Mouse (Mus musculus) intestine, postnatal 0 days (tissue): ENCODE measurements around the gene Hes2. TPM values are rescaled to one million over a fixed set of nuclear protein-coding genes. Genes with fewer than 3 reads are reported as not detected.

ENCODE experiments used
- ATAC-seq: fragments of 200-750 bp; cut with Nextera tagmentation; 2 replicates; pipeline ENCODE4 v1.8.0; 2017; ENCODE audit warnings: mild to moderate bottlenecking, moderate TSS enrichment, moderate library complexity
- H3K27ac ChIP-seq: fragments of 300-500 bp; sonication (generic); 2 replicates; pipeline ENCODE4 v1.5.1; 2014; ENCODE audit warnings: mild to moderate bottlenecking, low read depth, low read length, moderate library complexity
- H3K27me3 ChIP-seq: fragments of 300-500 bp; sonication (generic); replicated peaks from 2 replicates; pipeline ENCODE4 v1.6.1; 2014; ENCODE audit warnings: low read length, mixed read lengths; ENCODE audit not compliant: control insufficient read depth, insufficient read depth
- H3K36me3 ChIP-seq: fragments of 300-500 bp; sonication (generic); 2 replicates; pipeline ENCODE4 v1.6.1; 2014; ENCODE audit warnings: mild to moderate bottlenecking, moderate library complexity; ENCODE audit not compliant: control insufficient read depth, insufficient read depth
- H3K4me1 ChIP-seq: fragments of 300-500 bp; sonication (generic); replicated peaks from 2 replicates; pipeline ENCODE4 v1.6.1; 2014; ENCODE audit warnings: antibody characterized with exemption, low read length, mixed read lengths; ENCODE audit not compliant: control insufficient read depth, insufficient read depth
- H3K4me2 ChIP-seq: fragments of 300-500 bp; sonication (generic); replicated peaks from 2 replicates; pipeline ENCODE4 v1.6.1; 2014; ENCODE audit warnings: low read depth, mild to moderate bottlenecking, moderate library complexity
- H3K4me3 ChIP-seq: fragments of 300-500 bp; sonication (generic); 2 replicates; pipeline ENCODE4 v1.5.1; 2014; ENCODE audit warnings: low read depth, low read length
- H3K9ac ChIP-seq: fragments of 300-500 bp; sonication (generic); 2 replicates; pipeline ENCODE4 v1.6.1; 2014; ENCODE audit warnings: mild to moderate bottlenecking, low read depth, low read length
- H3K9me3 ChIP-seq: fragments of 300-500 bp; sonication (generic); 2 replicates; pipeline ENCODE4 v1.6.1; 2016; ENCODE audit warnings: mixed run types; ENCODE audit not compliant: control insufficient read depth
- CTCF ChIP-seq: sonication (generic); IDR thresholded peaks from 2 replicates; pipeline ENCODE4 v1.5.1; 2016; ENCODE audit warnings: low read depth, mild to moderate bottlenecking, control low read depth, antibody characterized with exemption, moderate library complexity
- WGBS: fragments of 180-500 bp; shearing (Covaris S2); extraction: QIAGEN DNeasy Blood & Tissue Kit; methylation state at CpG from one replicate; pipeline ENCODE4 v1.1.7; 2014; 5-methylcytosine and 5-hydroxymethylcytosine counted together
- polyA plus RNA-seq: library from polyadenylated mRNA; unstranded; fragments of >200 nt; fragmentation: Nextera tagmentation; extraction: Ambion mirVana; gene quantifications from 2 replicates; pipeline ENCODE4 v1.2.1, GENCODE M21; 2015

The Hes2 gene
- polyA plus RNA-seq, 1 experiment from 2014 or later, result 8.6 TPM

DNA sequence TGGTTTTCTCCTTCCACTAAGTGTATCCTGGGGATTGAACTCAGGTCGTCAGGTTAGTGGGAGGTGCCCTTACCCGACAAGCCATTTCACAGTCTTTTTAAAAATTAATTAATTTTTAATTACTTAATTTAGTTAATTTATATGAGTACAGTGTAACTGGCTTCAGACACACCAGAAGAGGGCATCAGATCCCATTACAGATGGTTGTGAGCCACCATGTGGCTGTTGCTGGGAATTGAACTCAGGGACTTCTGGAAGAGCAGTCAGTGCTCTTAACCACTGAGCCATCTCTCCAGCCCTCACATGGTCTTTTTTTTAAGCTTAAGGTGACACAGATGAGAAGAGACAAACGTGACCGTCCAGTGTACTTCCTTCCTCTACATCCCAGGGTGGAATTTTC lies 3.6 kb upstream of the Hes2 start:
- Histone ChIP-seq H3K27me3 (peaks cover 53% of the 10 kb centered on the region), H3K27ac (no peak overlapping the region), H3K36me3 (no peaks in the 10 kb centered on the region), H3K9ac (no peak overlapping the region), H3K4me2 (no peak overlapping the region), H3K4me1 (peaks cover 4% of the 10 kb centered on the region; the same call in 1 of the 2 replicates), H3K9me3 (no peaks in the 10 kb centered on the region), H3K4me3 (no peak overlapping the region)
- peak; percentile 19; the same call in 1 of the 2 replicates for TF ChIP-seq CTCF
- 64% methylated on average over 4 of the region's 4 CpGs for WGBS
- ATAC-seq, result no peak

DNA sequence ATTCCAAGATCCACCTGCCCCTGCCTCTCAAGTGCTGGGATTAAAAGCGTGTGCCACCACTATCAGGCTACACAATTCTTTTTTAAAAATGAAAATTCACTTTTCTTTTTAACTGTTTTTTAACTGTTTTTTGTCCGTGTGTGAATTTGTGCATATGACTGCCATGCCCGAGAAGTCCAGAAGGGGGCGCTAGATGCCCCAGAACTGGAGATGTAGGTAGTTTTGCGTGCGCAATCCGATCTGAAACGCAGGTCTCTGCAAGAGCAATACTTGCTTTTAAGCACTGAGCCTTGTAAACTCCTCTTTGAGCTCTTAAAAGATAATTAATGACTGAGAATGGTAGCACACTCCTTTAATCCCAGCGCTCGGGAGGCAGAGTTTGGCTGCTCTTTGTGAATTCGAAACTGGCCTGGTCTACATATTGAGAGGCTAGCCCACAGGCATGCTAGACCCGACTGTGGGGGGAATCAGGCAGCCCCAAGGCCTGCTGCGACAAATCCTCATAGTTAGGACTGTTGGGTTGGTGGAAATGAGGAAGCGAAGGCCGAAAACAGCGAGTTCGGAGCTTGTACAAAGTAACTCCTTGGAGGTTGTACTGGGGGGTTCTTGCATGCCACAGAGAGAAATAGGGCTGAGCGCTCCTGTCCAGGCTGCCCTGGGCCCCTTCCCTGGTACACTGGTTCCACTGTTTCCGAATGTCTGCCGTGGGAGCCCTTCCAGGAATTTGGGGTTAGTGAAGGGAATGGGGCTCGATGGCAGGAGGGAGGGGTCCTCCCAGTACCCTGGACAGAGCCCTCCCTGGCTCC lies 685 bp upstream of the Hes2 start:
- Histone ChIP-seq H3K4me3 (peak overlapping the region; percentile 37), H3K9ac (peak overlapping the region; percentile 17; the same call in 1 of the 2 replicates), H3K4me2 (peak overlapping the region; percentile 71), H3K4me1 (peaks cover 12% of the 10 kb centered on the region), H3K36me3 (no peaks in the 10 kb centered on the region), H3K27me3 (peaks cover 32% of the 10 kb centered on the region), H3K9me3 (no peaks in the 10 kb centered on the region), H3K27ac (no peak overlapping the region)
- WGBS, result 14% methylated on average over 21 of the region's 21 CpGs
- peak; percentile 81 for TF ChIP-seq CTCF
- no peak for ATAC-seq

- 0 out of 2 replicates have a peak, but pooled peaks have one; percentile 6 for ATAC-seq
- Histone ChIP-seq H3K27me3 (peaks cover 24% of the 10 kb centered on the region), H3K27ac (peak overlapping the region; percentile 75; the same call in 1 of the 2 replicates), H3K4me3 (peak overlapping the region; percentile 37), H3K4me2 (peak overlapping the region; percentile 71), H3K36me3 (no peaks in the 10 kb centered on the region), H3K9me3 (no peaks in the 10 kb centered on the region), H3K9ac (no peak overlapping the region), H3K4me1 (peaks cover 12% of the 10 kb centered on the region)
- no peak for TF ChIP-seq CTCF
- 2% methylated on average over 19 of the region's 19 CpGs for WGBS
Measured at GRCm38 (mm10) chr4:152159285-152159678, 615 bp downstream of the Hes2 start.

DNA sequence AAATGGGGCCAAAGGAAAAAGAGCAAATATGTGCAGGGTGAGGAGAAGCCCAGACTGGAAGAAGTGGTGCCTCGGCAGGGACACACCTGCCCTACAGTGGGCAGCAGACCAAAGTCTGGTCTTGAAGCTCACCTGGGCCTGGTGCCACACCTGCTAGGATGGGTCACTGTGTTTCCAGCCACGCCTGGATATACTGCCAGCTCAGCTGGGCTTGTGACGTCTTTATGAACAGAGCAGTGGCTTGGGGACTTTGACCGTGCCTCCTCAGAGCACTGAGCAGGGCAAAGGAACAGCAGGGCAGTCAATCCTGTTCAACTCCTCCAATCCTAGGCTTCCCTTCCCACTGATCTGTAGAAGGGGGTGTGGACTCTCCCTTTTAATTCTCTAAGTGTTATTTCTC lies 2.1 kb downstream of the Hes2 start:
- Histone ChIP-seq H3K4me1 (peaks cover 12% of the 10 kb centered on the region), H3K4me2 (peak overlapping the region; percentile 71), H3K27ac (peak overlapping the region; percentile 91), H3K9ac (no peak overlapping the region), H3K9me3 (no peaks in the 10 kb centered on the region), H3K4me3 (no peak overlapping the region), H3K27me3 (peaks cover 24% of the 10 kb centered on the region), H3K36me3 (no peaks in the 10 kb centered on the region)
- 22% methylated on average over 4 of the region's 4 CpGs for WGBS
- peak; percentile 92 for ATAC-seq
- TF ChIP-seq CTCF, result peak; percentile 46

GRCm38 (mm10) chr4:152161601-152162000 lies 2.9 kb downstream of the Hes2 start:
- WGBS, result 42% methylated on average over 6 of the region's 6 CpGs
- Histone ChIP-seq H3K36me3 (no peaks in the 10 kb centered on the region), H3K9ac (no peak overlapping the region), H3K9me3 (no peaks in the 10 kb centered on the region), H3K4me1 (peaks cover 12% of the 10 kb centered on the region), H3K4me2 (peak overlapping the region; percentile 30; the same call in 1 of the 2 replicates), H3K27ac (peak overlapping the region; percentile 91), H3K27me3 (peaks cover 24% of the 10 kb centered on the region), H3K4me3 (no peak overlapping the region)
- TF ChIP-seq CTCF, result no peak
- ATAC-seq, result peak; percentile 51

DNA sequence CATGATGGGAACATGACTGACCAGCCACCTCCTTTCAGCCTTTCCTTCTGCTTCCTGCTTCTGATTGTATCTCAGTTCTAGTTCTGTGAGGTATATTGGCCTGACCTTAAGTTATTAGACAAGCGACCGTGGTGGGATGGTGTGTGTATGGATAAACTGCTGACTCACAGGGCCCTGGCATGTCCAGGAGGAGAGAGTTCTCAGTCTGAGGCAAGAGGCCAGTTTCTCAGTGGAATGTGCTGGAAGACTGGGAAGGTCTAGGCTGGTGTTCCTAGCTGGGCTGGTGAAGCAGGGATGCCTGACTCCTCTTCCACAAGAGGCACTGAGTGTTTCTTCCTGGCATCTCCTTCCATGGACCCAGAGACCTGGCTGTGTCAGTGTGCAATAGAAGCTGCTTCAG lies 4.1 kb downstream of the Hes2 start:
- Histone ChIP-seq H3K9ac (no peak overlapping the region), H3K4me2 (no peak overlapping the region), H3K27me3 (peaks cover 20% of the 10 kb centered on the region), H3K4me3 (no peak overlapping the region), H3K36me3 (no peaks in the 10 kb centered on the region), H3K9me3 (no peaks in the 10 kb centered on the region), H3K4me1 (peaks cover 12% of the 10 kb centered on the region), H3K27ac (no peak overlapping the region)
- ATAC-seq, result no peak
- no peak for TF ChIP-seq CTCF
- 53% methylated on average over 2 of the region's 2 CpGs for WGBS
